Mouse (Mus musculus) ES-Bruce4 (cell line): ENCODE measurements around the gene Sox1. TPM values are rescaled to one million over a fixed set of nuclear protein-coding genes. Genes with fewer than 3 reads are reported as not detected.

Source experiments
- H3K27ac ChIP-seq: 2 replicates; pipeline ENCODE4 v1.5.1; 2012; ENCODE audit warnings: low read length, inconsistent platforms; ENCODE audit not compliant: insufficient read depth
- H3K27me3 ChIP-seq: 2 replicates; pipeline ENCODE4 v1.6.1; 2012; ENCODE audit warnings: mild to moderate bottlenecking, low read length, inconsistent platforms; ENCODE audit not compliant: control insufficient read depth, poor library complexity, insufficient read depth, severe bottlenecking
- H3K36me3 ChIP-seq: 2 replicates; pipeline ENCODE4 v1.6.1; 2012; ENCODE audit warnings: inconsistent platforms, mild to moderate bottlenecking, low read length, moderate library complexity; ENCODE audit not compliant: control insufficient read depth, poor library complexity, insufficient read depth, severe bottlenecking
- H3K4me1 ChIP-seq: one replicate; pipeline ENCODE4 v1.8.1; 2011; ENCODE audit warnings: low read length; ENCODE audit not compliant: control insufficient read depth, insufficient read depth
- H3K4me3 ChIP-seq: 2 replicates; pipeline ENCODE4 v1.5.1; 2011; ENCODE audit warnings: low read depth, mild to moderate bottlenecking, low read length
- H3K9ac ChIP-seq: 2 replicates; pipeline ENCODE4 v1.6.1; 2012; ENCODE audit warnings: low read depth, mild to moderate bottlenecking, inconsistent platforms; ENCODE audit not compliant: poor library complexity, severe bottlenecking
- H3K9me3 ChIP-seq: replicated peaks from 2 replicates; pipeline ENCODE4 v1.6.1; 2012; ENCODE audit warnings: mild to moderate bottlenecking, low read length, inconsistent platforms; ENCODE audit not compliant: control insufficient read depth, poor library complexity, insufficient read depth, severe bottlenecking
- CTCF ChIP-seq: IDR thresholded peaks from one replicate; pipeline ENCODE4 v1.8.1; 2011; ENCODE audit warnings: low read depth, low read length
- EP300 ChIP-seq: IDR thresholded peaks from 2 replicates; pipeline ENCODE4 v1.6.1; 2011; ENCODE audit warnings: low read depth, low read length; ENCODE audit not compliant: insufficient read depth
- POLR2A ChIP-seq: IDR thresholded peaks from one replicate; pipeline ENCODE4 v1.8.1; 2011; ENCODE audit warnings: low read length; ENCODE audit not compliant: insufficient read depth
- polyA plus RNA-seq: library from polyadenylated mRNA; stranded (reverse); fragments of >200 nt; gene quantifications from 2 replicates; pipeline ENCODE4 v1.2.4, GENCODE M21; 2011; ENCODE audit warnings: low read depth; ENCODE audit not compliant: missing spikeins, insufficient read depth, insufficient read length

Sox1 gene
- polyA plus RNA-seq, 1 experiment, result 0.37 TPM

DNA sequence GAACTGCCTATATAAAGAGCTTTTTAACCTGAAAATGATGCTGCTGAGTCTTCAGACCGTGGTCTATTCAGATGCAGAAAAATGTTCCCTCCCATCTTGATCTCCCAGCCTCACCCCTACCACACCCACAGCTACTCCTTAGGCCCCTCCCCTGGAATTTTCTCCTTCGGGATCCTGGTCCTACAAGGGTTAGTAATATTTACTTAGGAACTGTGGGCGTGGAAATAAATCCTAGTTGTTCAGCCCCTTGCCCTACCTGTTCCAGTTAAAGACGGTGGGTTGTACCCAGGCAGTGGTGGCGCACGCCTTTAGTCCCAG, 36.6 kb downstream of the Sox1 start:
- TF ChIP-seq EP300 (no peak), POLR2A (no peak), CTCF (no peak)
- Histone ChIP-seq H3K27me3 (peaks cover 16% of the 10 kb centered on the region), H3K9ac (no peak overlapping the region), H3K4me1 (peaks cover 8% of the 10 kb centered on the region), H3K27ac (peak overlapping the region; percentile 44; the same call in 1 of the 2 replicates), H3K36me3 (no peaks in the 10 kb centered on the region), H3K9me3 (no peaks in the 10 kb centered on the region), H3K4me3 (no peak overlapping the region)

DNA sequence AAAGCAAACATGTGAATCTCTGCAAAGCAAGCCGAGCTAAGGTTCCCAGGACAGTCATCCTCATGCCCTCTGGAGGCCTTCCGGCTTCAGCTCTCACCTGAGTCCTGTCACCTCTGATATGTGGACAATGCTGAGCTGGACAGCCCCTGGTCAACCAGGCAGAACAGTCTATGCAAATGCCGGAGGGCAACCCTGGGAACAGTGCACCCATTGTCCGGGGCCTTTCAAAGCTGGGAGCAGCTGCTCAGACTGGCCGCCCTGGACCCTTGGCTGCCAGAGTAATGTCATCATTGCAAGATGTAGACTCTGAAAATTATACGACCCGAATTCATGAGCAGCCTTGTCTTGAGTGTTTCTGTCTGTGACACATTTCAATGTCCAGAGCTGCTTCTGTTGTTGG, 37.5 kb downstream of the Sox1 start:
- no peak for TF ChIP-seq POLR2A
- TF ChIP-seq CTCF, result no peak
- TF ChIP-seq EP300, result no peak

DNA sequence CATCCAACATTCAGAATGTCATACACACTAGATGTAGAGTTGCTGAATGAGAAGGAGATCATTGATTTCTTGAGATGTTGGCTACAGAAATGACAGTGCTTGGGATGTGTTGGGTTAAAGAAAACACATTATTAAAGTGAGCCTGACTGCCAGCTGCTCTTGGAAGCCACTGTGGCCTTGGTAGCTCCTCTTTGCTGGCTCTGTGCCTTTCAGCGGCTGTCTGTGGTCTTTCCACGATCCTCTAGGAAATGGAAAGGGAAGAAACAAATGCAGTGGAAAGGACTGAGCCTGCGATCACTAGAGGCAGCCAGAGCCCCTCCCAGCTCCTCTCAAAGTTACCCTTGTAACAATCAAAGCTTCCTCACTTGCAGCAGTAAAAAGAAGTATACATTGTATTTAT, 39.7 kb downstream of the Sox1 start:
- TF ChIP-seq POLR2A, result no peak
- no peak for TF ChIP-seq EP300
- no peak for TF ChIP-seq CTCF
- H3K27me3 ChIP-seq, result peaks cover 9% of the 10 kb centered on the region
- H3K36me3 ChIP-seq, result no peaks in the 10 kb centered on the region
- H3K27ac ChIP-seq, result no peak overlapping the region
- no peaks in the 10 kb centered on the region for H3K9me3 ChIP-seq
- H3K4me3 ChIP-seq, result no peak overlapping the region
- H3K4me1 ChIP-seq, result peaks cover 5% of the 10 kb centered on the region
- H3K9ac ChIP-seq, result no peak overlapping the region

More for the DNA sequence above, 37.5 kb downstream of the Sox1 start:
- Histone ChIP-seq H3K9ac (no peak overlapping the region), H3K27ac (no peak overlapping the region), H3K4me3 (no peak overlapping the region), H3K4me1 (peaks cover 8% of the 10 kb centered on the region), H3K9me3 (no peaks in the 10 kb centered on the region), H3K36me3 (no peaks in the 10 kb centered on the region), H3K27me3 (peaks cover 16% of the 10 kb centered on the region)

DNA sequence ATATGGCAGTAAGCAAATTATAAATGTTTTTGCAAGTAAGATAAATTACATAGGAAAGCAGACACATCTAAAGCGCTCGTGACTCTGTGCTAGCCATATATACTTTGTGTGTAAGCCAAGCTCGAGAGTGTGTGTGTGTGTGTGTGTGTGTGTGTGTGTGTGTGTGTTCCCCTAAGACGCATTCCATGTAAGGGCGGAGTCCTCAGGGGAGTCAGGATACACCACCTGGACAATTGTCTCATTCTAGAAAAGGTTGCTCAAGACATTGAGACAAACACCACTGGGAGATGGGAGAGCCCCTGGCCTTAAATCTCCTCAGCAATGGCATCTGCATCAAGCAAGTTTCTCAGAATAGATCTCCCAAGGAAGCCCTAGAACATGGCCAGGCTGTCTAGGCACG, 42.9 kb downstream of the Sox1 start:
- no peaks in the 10 kb centered on the region for H3K36me3 ChIP-seq
- TF ChIP-seq EP300 (0 out of 2 replicates have a peak, but pooled peaks have one; percentile 17), CTCF (no peak), POLR2A (no peak)
- H3K9me3 ChIP-seq, result no peaks in the 10 kb centered on the region
- no peaks in the 10 kb centered on the region for H3K27me3 ChIP-seq
- no peak overlapping the region for H3K27ac ChIP-seq
- no peak overlapping the region for H3K4me3 ChIP-seq
- peaks cover 2% of the 10 kb centered on the region for H3K4me1 ChIP-seq
- no peak overlapping the region for H3K9ac ChIP-seq

DNA sequence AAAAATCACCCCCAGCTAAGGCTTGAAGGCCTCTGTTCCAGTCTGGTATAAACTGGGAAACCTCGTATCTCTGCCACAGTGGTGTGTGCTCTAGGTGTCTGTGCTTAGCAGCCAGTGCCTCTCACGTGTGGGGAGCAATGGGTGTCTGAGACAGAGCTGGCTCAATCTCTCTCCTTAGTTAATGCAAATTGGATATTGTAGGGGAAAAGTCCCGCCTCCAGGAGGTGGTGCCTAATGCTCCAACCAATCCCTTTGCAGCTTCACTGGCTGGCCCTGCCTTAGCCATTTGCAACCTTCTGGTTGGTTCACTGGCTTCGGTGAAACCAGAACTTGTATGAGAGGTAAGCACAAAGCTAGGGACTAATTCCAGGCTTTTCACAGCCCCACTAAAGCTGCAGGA, 43.9 kb downstream of the Sox1 start:
- H3K27ac ChIP-seq, result peak overlapping the region; percentile 76
- no peaks in the 10 kb centered on the region for H3K27me3 ChIP-seq
- H3K4me3 ChIP-seq, result peak overlapping the region; percentile 6; the same call in 1 of the 2 replicates
- no peaks in the 10 kb centered on the region for H3K9me3 ChIP-seq
- no peaks in the 10 kb centered on the region for H3K36me3 ChIP-seq
- H3K9ac ChIP-seq, result 0 out of 2 replicates have a peak overlapping the region, but pooled peaks have one; percentile 28
- TF ChIP-seq POLR2A (peak; percentile 80), CTCF (no peak), EP300 (no peak)
- no peaks in the 10 kb centered on the region for H3K4me1 ChIP-seq

DNA sequence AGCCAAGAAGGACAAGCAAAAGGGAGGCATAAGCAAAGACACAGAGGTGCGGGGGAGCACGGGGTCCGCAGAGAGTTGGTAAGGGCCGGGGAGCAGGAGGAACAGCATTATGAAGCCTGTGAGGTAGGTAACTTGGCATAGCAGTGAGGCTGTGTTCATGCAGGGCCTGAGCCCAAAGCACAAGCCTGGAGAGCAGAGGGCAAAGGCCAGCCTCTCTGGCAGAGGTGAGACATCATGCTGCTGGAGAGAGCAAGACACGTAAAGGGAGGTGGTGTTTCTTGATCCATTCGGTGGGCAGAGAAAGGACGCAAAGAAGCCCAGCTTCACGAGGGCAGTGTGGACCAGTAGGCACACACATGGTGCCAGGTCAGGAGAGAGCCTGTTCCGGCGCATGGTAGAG, 44.8 kb downstream of the Sox1 start:
- 0 out of 2 replicates have a peak overlapping the region, but pooled peaks have one; percentile 28 for H3K9ac ChIP-seq
- H3K9me3 ChIP-seq, result no peaks in the 10 kb centered on the region
- H3K36me3 ChIP-seq, result no peaks in the 10 kb centered on the region
- peak overlapping the region; percentile 76 for H3K27ac ChIP-seq
- no peak for TF ChIP-seq CTCF
- TF ChIP-seq EP300, result no peak
- TF ChIP-seq POLR2A, result no peak
- H3K4me3 ChIP-seq, result peak overlapping the region; percentile 6
- H3K4me1 ChIP-seq, result peaks cover under 1% of the 10 kb centered on the region
- H3K27me3 ChIP-seq, result no peaks in the 10 kb centered on the region
